Mouse (Mus musculus): ENCODE data around the gene Olfr860. TPM values are rescaled to one million over a fixed set of nuclear protein-coding genes. Genes with fewer than 3 reads are reported as not detected.
"Not testable (repeated sequence)": the region's sequence is repeated elsewhere in the genome, so short reads cannot be mapped to it uniquely, and the experiment has no call there.

Olfr860 gene
- total RNA-seq (2022) = not detected

- no peak for DNase-seq (ENCODE audit: low spot score)
Observed at GRCm38 (mm10) chr9:19849647-19850046, at the start of gene Olfr860. TSS of gene Olfr860 (minus strand) at chr9:19849747.

GRCm38 (mm10) chr9:19887904-19888303 is 38.4 kb upstream of the Olfr860 start, which contains the start of gene Olfr862:
TSS of gene Olfr862 (minus strand) at chr9:19888004.
- no peak for DNase-seq (ENCODE audit: low spot score)

GRCm38 (mm10) chr9:19804606-19805005 is 44.9 kb downstream of the Olfr860 start, which contains the start of gene Olfr859:
TSS of gene Olfr859 (plus strand) at chr9:19804906.
- DNase-seq (ENCODE audit: low spot score) = not testable (repeated sequence)

GRCm38 (mm10) chr9:19803000-19803399 is 46.5 kb downstream of the Olfr860 start:
- DNase-seq (ENCODE audit: low spot score) = no peak

Other genes starting within 250 kb of the Olfr860 start
- gene Zfp317, start 227.6 kb downstream of the Olfr860 start, total RNA-seq (2022) = 10 to 100 TPM; 13.3 to 14.7 (median 13.7) TPM
- gene Olfr857, start 140.3 kb downstream of the Olfr860 start, total RNA-seq (2022) = not detected
- gene Olfr58, start 69.5 kb downstream of the Olfr860 start, total RNA-seq (2022) = not detected
- gene Olfr859, start 44.8 kb downstream of the Olfr860 start, total RNA-seq (2022) = not detected
- not detected for gene Olfr862, start 38.3 kb upstream of the Olfr860 start, total RNA-seq (2022)
- under 1 TPM in 1 of 4 experiments, not detected in 3; 0.03 TPM for gene Olfr77, start 67.1 kb upstream of the Olfr860 start, total RNA-seq (2022)
- not detected for gene Olfr866, start 178.3 kb upstream of the Olfr860 start, total RNA-seq (2022)
- not detected for gene Olfr867, start 207.8 kb upstream of the Olfr860 start, total RNA-seq (2022)
- not detected for gene Olfr868, start 248.9 kb upstream of the Olfr860 start, total RNA-seq (2022)

Measured in heart, adult 8-10 months (tissue).